Mouse (Mus musculus) bone marrow, adult 2 months (tissue): Measurements from ENCODE around the gene Gm8094.
"Not testable (repeated sequence)": the region's sequence is repeated elsewhere in the genome, so short reads cannot be mapped to it uniquely, and the experiment has no call there.

Experiments
- CTCF ChIP-seq: fragments of 200-500 bp; IDR thresholded peaks from 2 replicates; pipeline ENCODE4 v1.5.1; 2011; ENCODE audit warnings: low read length, control low read depth; ENCODE audit not compliant: control insufficient read depth, insufficient read depth
- POLR2A ChIP-seq: fragments of 200-500 bp; IDR thresholded peaks from 2 replicates; pipeline ENCODE4 v1.6.1; 2011; ENCODE audit warnings: low read depth, mild to moderate bottlenecking, control low read depth, low read length, borderline replicate concordance; ENCODE audit not compliant: control insufficient read depth

GRCm38 (mm10) chr14:43100301-43100700 is 23.9 kb upstream of the Gm8094 start, which contains the start of gene Gm8104:
- not testable (repeated sequence) for TF ChIP-seq CTCF, POLR2A
